Mouse (Mus musculus) kidney, embryonic 15.5 days (tissue): ENCODE measurements around the gene Fgfr3. TPM values are rescaled to one million over a fixed set of nuclear protein-coding genes. Genes with fewer than 3 reads are reported as not detected.

Experiments used
- ATAC-seq: fragments of 200-750 bp; cut with Nextera tagmentation; replicated peaks from 2 replicates; pipeline ENCODE4 v1.8.0; 2017; ENCODE audit warnings: moderate TSS enrichment; ENCODE audit not compliant: low FRiP score
- H3K27ac ChIP-seq: fragments of 300-500 bp; sonication (generic); 2 replicates; pipeline ENCODE4 v1.5.1; 2015; ENCODE audit warnings: mild to moderate bottlenecking, inconsistent platforms
- H3K27me3 ChIP-seq: fragments of 300-500 bp; sonication (generic); 2 replicates; pipeline ENCODE4 v1.6.1; 2015; ENCODE audit warnings: inconsistent platforms
- H3K36me3 ChIP-seq: fragments of 300-500 bp; sonication (generic); 2 replicates; pipeline ENCODE4 v1.6.1; 2015; ENCODE audit warnings: inconsistent platforms
- H3K4me1 ChIP-seq: fragments of 300-500 bp; sonication (generic); 2 replicates; pipeline ENCODE4 v1.6.1; 2015; ENCODE audit warnings: inconsistent platforms
- H3K4me2 ChIP-seq: fragments of 300-500 bp; sonication (generic); 2 replicates; pipeline ENCODE4 v1.6.1; 2015; ENCODE audit warnings: moderate library complexity, mild to moderate bottlenecking, inconsistent platforms
- H3K4me3 ChIP-seq: fragments of 300-500 bp; sonication (generic); replicated peaks from 2 replicates; pipeline ENCODE4 v1.5.1; 2015; ENCODE audit warnings: mild to moderate bottlenecking, inconsistent platforms
- H3K9ac ChIP-seq: fragments of 300-500 bp; sonication (generic); 2 replicates; pipeline ENCODE4 v1.6.1; 2015; ENCODE audit warnings: mild to moderate bottlenecking, inconsistent platforms
- H3K9me3 ChIP-seq: fragments of 300-500 bp; sonication (generic); replicated peaks from 2 replicates; pipeline ENCODE4 v1.6.1; 2016; ENCODE audit warnings: inconsistent platforms
- WGBS: fragments of 180-500 bp; shearing (Covaris S2); methylation state at CpG from one replicate; pipeline ENCODE4 v1.1.7; 2015; ENCODE audit warnings: mixed read lengths; 5-methylcytosine and 5-hydroxymethylcytosine counted together
- polyA plus RNA-seq: library from polyadenylated mRNA; unstranded; fragments of >200 nt; fragmentation: Nextera tagmentation; extraction: Ambion mirVana; gene quantifications from 2 replicates; pipeline ENCODE4 v1.2.1, GENCODE M21; 2015

Fgfr3 gene
- polyA plus RNA-seq, 1 experiment from 2014 or later: 17.4 TPM

- peaks cover 31% of the 10 kb centered on the region for H3K27me3 ChIP-seq
- H3K4me1 ChIP-seq: peaks cover 59% of the 10 kb centered on the region
- H3K4me3 ChIP-seq: no peak overlapping the region
- no peak for ATAC-seq
- H3K9ac ChIP-seq: no peak overlapping the region
- 77% methylated on average over 11 of the region's 11 CpGs for WGBS
- no peaks in the 10 kb centered on the region for H3K36me3 ChIP-seq
- no peak overlapping the region for H3K27ac ChIP-seq
- H3K4me2 ChIP-seq: no peak overlapping the region
- H3K9me3 ChIP-seq: no peaks in the 10 kb centered on the region
Observed at GRCm38 (mm10) chr5:33701832-33702231, 19.6 kb upstream of the Fgfr3 start.

GRCm38 (mm10) chr5:33703999-33704398 lies 17.5 kb upstream of the Fgfr3 start:
- no peaks in the 10 kb centered on the region for H3K9me3 ChIP-seq
- no peak overlapping the region for H3K4me3 ChIP-seq
- no peak for ATAC-seq
- no peaks in the 10 kb centered on the region for H3K36me3 ChIP-seq
- peaks cover 57% of the 10 kb centered on the region for H3K4me1 ChIP-seq
- no peak overlapping the region for H3K9ac ChIP-seq
- 69% methylated on average over 8 of the region's 8 CpGs for WGBS
- H3K4me2 ChIP-seq: no peak overlapping the region
- H3K27me3 ChIP-seq: peaks cover 20% of the 10 kb centered on the region
- H3K27ac ChIP-seq: no peak overlapping the region

GRCm38 (mm10) chr5:33704945-33705611 lies 16.4 kb upstream of the Fgfr3 start:
- H3K9me3 ChIP-seq: no peaks in the 10 kb centered on the region
- peaks cover 56% of the 10 kb centered on the region for H3K4me1 ChIP-seq
- ATAC-seq: peak; percentile 47; the same call in 1 of the 2 replicates
- no peak overlapping the region for H3K9ac ChIP-seq
- H3K4me2 ChIP-seq: peak overlapping the region; percentile 17; the same call in 1 of the 2 replicates
- WGBS: 20% methylated on average over 11 of the region's 11 CpGs
- no peaks in the 10 kb centered on the region for H3K36me3 ChIP-seq
- H3K27me3 ChIP-seq: peaks cover 10% of the 10 kb centered on the region
- H3K4me3 ChIP-seq: no peak overlapping the region
- H3K27ac ChIP-seq: no peak overlapping the region

- peaks cover 52% of the 10 kb centered on the region for H3K4me1 ChIP-seq
- no peaks in the 10 kb centered on the region for H3K36me3 ChIP-seq
- peaks cover 9% of the 10 kb centered on the region; the same call in 1 of the 2 replicates for H3K27me3 ChIP-seq
- peak; percentile 16; the same call in 1 of the 2 replicates for ATAC-seq
- H3K4me2 ChIP-seq: peak overlapping the region; percentile 17; the same call in 1 of the 2 replicates
- H3K4me3 ChIP-seq: no peak overlapping the region
- H3K9me3 ChIP-seq: no peaks in the 10 kb centered on the region
- H3K9ac ChIP-seq: no peak overlapping the region
- 37% methylated on average over 9 of the region's 9 CpGs for WGBS
- H3K27ac ChIP-seq: peak overlapping the region; percentile 49; the same call in 1 of the 2 replicates
Observed at GRCm38 (mm10) chr5:33705612-33706349, 15.7 kb upstream of the Fgfr3 start.

- 95% methylated on average over 1 of the region's 1 CpGs for WGBS
- H3K27me3 ChIP-seq: peaks cover 5% of the 10 kb centered on the region; the same call in 1 of the 2 replicates
- H3K4me3 ChIP-seq: no peak overlapping the region
- no peak for ATAC-seq
- H3K4me2 ChIP-seq: no peak overlapping the region
- no peak overlapping the region for H3K9ac ChIP-seq
- H3K27ac ChIP-seq: peak overlapping the region; percentile 49; the same call in 1 of the 2 replicates
- no peaks in the 10 kb centered on the region for H3K9me3 ChIP-seq
- H3K4me1 ChIP-seq: peaks cover 52% of the 10 kb centered on the region
- no peaks in the 10 kb centered on the region for H3K36me3 ChIP-seq
Observed at GRCm38 (mm10) chr5:33706350-33706629, 15.2 kb upstream of the Fgfr3 start.

GRCm38 (mm10) chr5:33707163-33707562 lies 14.3 kb upstream of the Fgfr3 start:
- Histone ChIP-seq H3K4me3 (no peak overlapping the region), H3K9me3 (no peaks in the 10 kb centered on the region), H3K4me2 (no peak overlapping the region), H3K27me3 (no peaks in the 10 kb centered on the region), H3K36me3 (no peaks in the 10 kb centered on the region), H3K27ac (peak overlapping the region; percentile 49; the same call in 1 of the 2 replicates), H3K9ac (no peak overlapping the region), H3K4me1 (peaks cover 45% of the 10 kb centered on the region)
- no peak for ATAC-seq
- 49% methylated on average over 4 of the region's 4 CpGs for WGBS

- H3K4me2 ChIP-seq: no peak overlapping the region
- no peaks in the 10 kb centered on the region for H3K27me3 ChIP-seq
- H3K4me1 ChIP-seq: peaks cover 40% of the 10 kb centered on the region
- H3K27ac ChIP-seq: no peak overlapping the region
- no peak overlapping the region for H3K9ac ChIP-seq
- 59% methylated on average over 2 of the region's 2 CpGs for WGBS
- no peak overlapping the region for H3K4me3 ChIP-seq
- H3K9me3 ChIP-seq: no peaks in the 10 kb centered on the region
- no peak; the same call in 1 of the 2 replicates for ATAC-seq
- no peaks in the 10 kb centered on the region for H3K36me3 ChIP-seq
Observed at GRCm38 (mm10) chr5:33709037-33709436, 12.4 kb upstream of the Fgfr3 start.

- ATAC-seq: no peak
- Histone ChIP-seq H3K4me2 (no peak overlapping the region), H3K27me3 (no peaks in the 10 kb centered on the region), H3K36me3 (no peaks in the 10 kb centered on the region), H3K4me1 (peaks cover 19% of the 10 kb centered on the region), H3K9me3 (no peaks in the 10 kb centered on the region), H3K27ac (no peak overlapping the region), H3K4me3 (no peak overlapping the region), H3K9ac (no peak overlapping the region)
- WGBS: 81% methylated on average over 2 of the region's 2 CpGs
Observed at GRCm38 (mm10) chr5:33712550-33712949, 8.9 kb upstream of the Fgfr3 start.

- no peak overlapping the region for H3K4me3 ChIP-seq
- no peak overlapping the region for H3K4me2 ChIP-seq
- WGBS: 38% methylated on average over 2 of the region's 2 CpGs
- H3K27ac ChIP-seq: no peak overlapping the region
- H3K4me1 ChIP-seq: peaks cover 13% of the 10 kb centered on the region; the same call in 1 of the 2 replicates
- peaks cover 7% of the 10 kb centered on the region; the same call in 1 of the 2 replicates for H3K27me3 ChIP-seq
- ATAC-seq: no peak
- no peaks in the 10 kb centered on the region for H3K36me3 ChIP-seq
- no peaks in the 10 kb centered on the region for H3K9me3 ChIP-seq
- H3K9ac ChIP-seq: no peak overlapping the region
Observed at GRCm38 (mm10) chr5:33715182-33715581, 6.3 kb upstream of the Fgfr3 start.

GRCm38 (mm10) chr5:33716467-33716866 lies 5.0 kb upstream of the Fgfr3 start:
- H3K36me3 ChIP-seq: no peaks in the 10 kb centered on the region
- ATAC-seq: no peak; the same call in 1 of the 2 replicates
- no peak overlapping the region for H3K4me2 ChIP-seq
- no peak overlapping the region for H3K27ac ChIP-seq
- H3K9ac ChIP-seq: no peak overlapping the region
- no peaks in the 10 kb centered on the region for H3K9me3 ChIP-seq
- peaks cover 14% of the 10 kb centered on the region; the same call in 1 of the 2 replicates for H3K27me3 ChIP-seq
- peaks cover 25% of the 10 kb centered on the region for H3K4me1 ChIP-seq
- 78% methylated on average over 6 of the region's 6 CpGs for WGBS
- no peak overlapping the region for H3K4me3 ChIP-seq

- peaks cover 43% of the 10 kb centered on the region for H3K4me1 ChIP-seq
- ATAC-seq: no peak
- H3K27ac ChIP-seq: no peak overlapping the region
- H3K9me3 ChIP-seq: no peaks in the 10 kb centered on the region
- 88% methylated on average over 5 of the region's 5 CpGs for WGBS
- H3K9ac ChIP-seq: no peak overlapping the region
- H3K4me2 ChIP-seq: no peak overlapping the region
- H3K4me3 ChIP-seq: no peak overlapping the region
- no peaks in the 10 kb centered on the region for H3K36me3 ChIP-seq
- peaks cover 26% of the 10 kb centered on the region for H3K27me3 ChIP-seq
Observed at GRCm38 (mm10) chr5:33718460-33718859, 3.0 kb upstream of the Fgfr3 start.

- Histone ChIP-seq H3K4me3 (peak overlapping the region; percentile 78), H3K9me3 (no peaks in the 10 kb centered on the region), H3K4me1 (peaks cover 53% of the 10 kb centered on the region), H3K27me3 (peaks cover 43% of the 10 kb centered on the region), H3K9ac (no peak overlapping the region), H3K27ac (peak overlapping the region; percentile 78; the same call in 1 of the 2 replicates), H3K4me2 (peak overlapping the region; percentile 98), H3K36me3 (no peaks in the 10 kb centered on the region)
- no peak for ATAC-seq
- 11% methylated on average over 8 of the region's 8 CpGs for WGBS
Observed at GRCm38 (mm10) chr5:33720852-33721490, 503 bp upstream of the Fgfr3 start.
